Mouse (Mus musculus): ENCODE data around the gene Olfr763. TPM values are rescaled to one million over a fixed set of nuclear protein-coding genes. Genes with fewer than 3 reads are reported as not detected.
A peak's percentile ranks its signal among the peaks of the same experiment; 100 is the strongest.
"Not testable (repeated sequence)": the region's sequence is repeated elsewhere in the genome, so short reads cannot be mapped to it uniquely, and the experiment has no call there.

The Olfr763 gene
- polyA plus RNA-seq, 1 experiment = not detected

- no peak for DNase-seq (ENCODE audit: low read depth)
- TF ChIP-seq CTCF (IDR thresholded peaks at IDR 0.05; ENCODE audit: borderline replicate concordance, extremely low read depth, insufficient read depth, insufficient read length) (no peak), POLR2A (IDR thresholded peaks at IDR 0.05; ENCODE audit: borderline replicate concordance, extremely low read depth, insufficient read depth, insufficient read length, poor library complexity, severe bottlenecking) (no peak)
Measured at GRCm38 (mm10) chr10:128995796-128996195, 14.8 kb upstream of the Olfr763 start.

- DNase-seq (ENCODE audit: low read depth) = no peak
- TF ChIP-seq POLR2A (IDR thresholded peaks at IDR 0.05; ENCODE audit: borderline replicate concordance, extremely low read depth, insufficient read depth, insufficient read length, poor library complexity, severe bottlenecking) (no peak), CTCF (IDR thresholded peaks at IDR 0.05; ENCODE audit: borderline replicate concordance, extremely low read depth, insufficient read depth, insufficient read length) (no peak)
Measured at GRCm38 (mm10) chr10:128996523-128997040, 14.0 kb upstream of the Olfr763 start.

GRCm38 (mm10) chr10:129004032-129004920, 6.3 kb upstream of the Olfr763 start:
- TF ChIP-seq CTCF (IDR thresholded peaks at IDR 0.05; ENCODE audit: borderline replicate concordance, extremely low read depth, insufficient read depth, insufficient read length) (no peak), POLR2A (IDR thresholded peaks at IDR 0.05; ENCODE audit: borderline replicate concordance, extremely low read depth, insufficient read depth, insufficient read length, poor library complexity, severe bottlenecking) (no peak)
- DNase-seq (ENCODE audit: low read depth) = no peak

- DNase-seq (ENCODE audit: low read depth) = not testable (repeated sequence)
Measured at GRCm38 (mm10) chr10:129011511-129011910, 920 bp downstream of the Olfr763 start.

- TF ChIP-seq CTCF (IDR thresholded peaks at IDR 0.05; ENCODE audit: borderline replicate concordance, extremely low read depth, insufficient read depth, insufficient read length) = no peak
- no peak for TF ChIP-seq POLR2A (IDR thresholded peaks at IDR 0.05; ENCODE audit: borderline replicate concordance, extremely low read depth, insufficient read depth, insufficient read length, poor library complexity, severe bottlenecking)
- no peak for DNase-seq (ENCODE audit: low read depth)
Measured at GRCm38 (mm10) chr10:129014477-129014876, 3.9 kb downstream of the Olfr763 start.

- TF ChIP-seq CTCF (IDR thresholded peaks at IDR 0.05; ENCODE audit: borderline replicate concordance, extremely low read depth, insufficient read depth, insufficient read length) (no peak), POLR2A (IDR thresholded peaks at IDR 0.05; ENCODE audit: borderline replicate concordance, extremely low read depth, insufficient read depth, insufficient read length, poor library complexity, severe bottlenecking) (no peak)
- peak; percentile 10 for DNase-seq (ENCODE audit: low read depth)
Measured at GRCm38 (mm10) chr10:129023319-129023718, 12.7 kb downstream of the Olfr763 start.

DNA sequence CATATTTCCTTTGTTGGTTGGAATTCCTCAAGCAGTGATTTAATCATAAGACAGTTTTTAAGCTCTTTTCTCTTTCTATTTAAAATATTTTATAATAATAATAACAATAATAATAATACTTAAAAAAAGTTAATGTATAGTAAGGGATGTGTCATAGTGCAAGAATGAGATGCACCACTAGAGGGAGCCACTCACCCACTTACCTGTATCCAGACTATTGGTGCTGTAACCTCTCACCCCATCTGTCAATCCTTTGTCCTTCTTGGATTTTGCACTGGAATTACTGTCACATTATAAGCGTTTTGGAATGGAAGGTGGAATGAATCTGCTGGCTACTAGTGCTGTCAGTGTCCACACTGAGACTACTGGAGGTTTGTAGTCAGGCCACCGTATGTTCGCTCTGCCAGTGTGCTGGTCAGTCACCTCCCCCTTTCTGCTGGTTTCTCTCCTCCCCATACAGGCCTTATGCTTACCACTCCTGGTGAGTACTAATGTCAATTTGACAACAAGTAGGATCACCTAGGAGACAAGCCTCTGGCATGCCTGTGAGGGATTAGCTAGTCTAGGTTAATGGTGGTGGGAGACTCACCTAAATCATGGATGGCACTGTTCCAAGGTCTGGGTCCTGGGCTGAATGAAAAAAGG, 15.5 kb downstream of the Olfr763 start:
- DNase-seq (ENCODE audit: low read depth) = peak; percentile 72
- TF ChIP-seq POLR2A (IDR thresholded peaks at IDR 0.05; ENCODE audit: borderline replicate concordance, extremely low read depth, insufficient read depth, insufficient read length, poor library complexity, severe bottlenecking) (no peak), CTCF (IDR thresholded peaks at IDR 0.05; ENCODE audit: borderline replicate concordance, extremely low read depth, insufficient read depth, insufficient read length) (peak; percentile 71)

- TF ChIP-seq POLR2A (IDR thresholded peaks at IDR 0.05; ENCODE audit: borderline replicate concordance, extremely low read depth, insufficient read depth, insufficient read length, poor library complexity, severe bottlenecking) (no peak), CTCF (IDR thresholded peaks at IDR 0.05; ENCODE audit: borderline replicate concordance, extremely low read depth, insufficient read depth, insufficient read length) (no peak)
- no peak for DNase-seq (ENCODE audit: low read depth)
Measured at GRCm38 (mm10) chr10:129028343-129028742, 17.8 kb downstream of the Olfr763 start.

DNA sequence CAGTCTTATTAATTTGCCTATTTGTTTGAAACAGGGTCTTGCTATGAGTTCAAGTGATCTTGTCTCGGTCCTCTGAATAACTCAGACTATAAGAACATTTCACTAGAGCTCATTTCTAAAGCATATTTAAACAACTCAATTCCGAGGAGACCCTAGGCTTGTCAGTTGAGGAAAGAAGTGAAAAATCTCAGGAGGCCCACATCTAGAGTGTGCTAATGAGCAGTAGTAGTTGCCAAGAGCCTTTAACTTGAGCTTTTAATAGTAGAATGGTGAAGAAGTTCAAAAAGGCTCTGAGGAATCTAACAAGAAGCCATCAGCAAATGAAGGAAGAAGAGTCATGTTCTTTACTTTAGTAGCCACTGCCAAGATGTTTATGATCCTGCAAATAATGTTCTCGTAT, 29.2 kb downstream of the Olfr763 start, which contains the start of gene Olfr764-ps1:
Gene Olfr764-ps1, minus strand, starts transcription at position 101 of the 400 bp plus-strand sequence.
- DNase-seq (ENCODE audit: low read depth) = no peak
- TF ChIP-seq CTCF (IDR thresholded peaks at IDR 0.05; ENCODE audit: borderline replicate concordance, extremely low read depth, insufficient read depth, insufficient read length) (no peak), POLR2A (IDR thresholded peaks at IDR 0.05; ENCODE audit: borderline replicate concordance, extremely low read depth, insufficient read depth, insufficient read length, poor library complexity, severe bottlenecking) (no peak)

DNA sequence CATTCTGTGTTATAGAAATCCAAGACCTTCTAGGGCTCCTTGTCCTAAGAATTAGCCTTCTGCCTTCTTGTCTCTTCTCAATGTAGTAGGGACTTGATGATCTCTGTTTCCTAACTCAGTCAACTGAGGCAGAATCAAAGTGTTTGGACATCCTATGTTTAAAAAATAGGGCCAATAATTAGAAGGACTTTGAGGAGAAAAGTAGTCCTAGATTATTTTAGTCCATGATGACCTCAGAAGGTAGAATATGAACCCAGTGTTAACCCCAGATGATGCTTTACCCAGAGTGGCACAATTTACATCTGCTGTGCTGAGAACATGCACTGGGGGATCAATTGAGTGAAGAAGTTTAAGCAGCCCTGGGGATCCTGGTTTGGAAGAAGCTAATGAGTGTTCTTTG, 39.3 kb downstream of the Olfr763 start, which contains the start of gene Olfr765:
Gene Olfr765, minus strand, starts transcription at position 101 of the 400 bp plus-strand sequence.
- not testable (repeated sequence) for DNase-seq (ENCODE audit: low read depth)

Other genes with a start within 250 kb of the Olfr763 start
- 0.54 and 0.77 TPM in 2 replicates for gene Mmp19, start 219.9 kb upstream of the Olfr763 start, polyA plus RNA-seq (2012; rRNA removed)
- gene Dnajc14, start 206.7 kb upstream of the Olfr763 start, polyA plus RNA-seq (2012; rRNA removed) = 18.6 and 30.5 TPM in 2 replicates
- 24.2 and 29.0 TPM in 2 replicates for gene Tmem198b, start 206.4 kb upstream of the Olfr763 start, polyA plus RNA-seq (2012; rRNA removed)
- gene Sarnp, start 193.5 kb upstream of the Olfr763 start, polyA plus RNA-seq (2012; rRNA removed) = 79.6 and 82.0 TPM in 2 replicates
- 22.6 and 33.7 TPM in 2 replicates for gene Ormdl2, start 189.1 kb upstream of the Olfr763 start, polyA plus RNA-seq (2012; rRNA removed)
- gene Gdf11, start 119.1 kb upstream of the Olfr763 start, polyA plus RNA-seq (2012; rRNA removed) = 10.1 and 17.4 TPM in 2 replicates
- gene Cd63, start 109.8 kb upstream of the Olfr763 start, polyA plus RNA-seq (2012; rRNA removed) = 59.6 and 74.0 TPM in 2 replicates
- gene Rdh5, start 87.9 kb upstream of the Olfr763 start, polyA plus RNA-seq (2012; rRNA removed) = 21.7 and 23.6 TPM in 2 replicates
- 269 and 298 TPM in 2 replicates for gene Bloc1s1, start 86.8 kb upstream of the Olfr763 start, polyA plus RNA-seq (2012; rRNA removed)
- 5.8 and 7.1 TPM in 2 replicates for gene Itga7, start 77.0 kb upstream of the Olfr763 start, polyA plus RNA-seq (2012; rRNA removed)
- 0.08 TPM in 1 of 2 replicates, not detected in the other for gene Mettl7b, start 49.8 kb upstream of the Olfr763 start, polyA plus RNA-seq (2012; rRNA removed)
- gene Olfr9, start 21.4 kb upstream of the Olfr763 start, polyA plus RNA-seq (2012; rRNA removed) = not detected in 2 replicates
- gene Olfr764-ps1, start 29.1 kb downstream of the Olfr763 start, polyA plus RNA-seq (2012; rRNA removed) = not detected in 2 replicates
- not detected in 2 replicates for gene Olfr765, start 39.2 kb downstream of the Olfr763 start, polyA plus RNA-seq (2012; rRNA removed)
- gene Olfr766-ps1, start 58.2 kb downstream of the Olfr763 start, polyA plus RNA-seq (2012; rRNA removed) = not detected in 2 replicates
- not detected in 2 replicates for gene Olfr767, start 72.1 kb downstream of the Olfr763 start, polyA plus RNA-seq (2012; rRNA removed)
- gene Olfr768, start 88.6 kb downstream of the Olfr763 start, polyA plus RNA-seq (2012; rRNA removed) = not detected in 2 replicates
- gene Olfr769, start 107.1 kb downstream of the Olfr763 start, polyA plus RNA-seq (2012; rRNA removed) = not detected in 2 replicates
- not detected in 2 replicates for gene Olfr770, start 128.2 kb downstream of the Olfr763 start, polyA plus RNA-seq (2012; rRNA removed)
- not detected in 2 replicates for gene Olfr771, start 154.0 kb downstream of the Olfr763 start, polyA plus RNA-seq (2012; rRNA removed)
- not detected in 2 replicates for gene Olfr772, start 167.1 kb downstream of the Olfr763 start, polyA plus RNA-seq (2012; rRNA removed)
- not detected in 2 replicates for gene Olfr773, start 176.6 kb downstream of the Olfr763 start, polyA plus RNA-seq (2012; rRNA removed)
- not detected in 2 replicates for gene Olfr774, start 225.4 kb downstream of the Olfr763 start, polyA plus RNA-seq (2012; rRNA removed)
- not detected in 2 replicates for gene Olfr775, start 237.6 kb downstream of the Olfr763 start, polyA plus RNA-seq (2012; rRNA removed)
- gene Olfr776, start 248.3 kb downstream of the Olfr763 start, polyA plus RNA-seq (2012; rRNA removed) = not detected in 2 replicates